In genomic region chr14:122413542-122413928, GRCm38 (mm10) we compare ENCODE assay signal across 20 mouse cellular contexts. TPM values are rescaled to one million over a fixed set of nuclear protein-coding genes. Genes with fewer than 3 reads are reported as not detected.
"Had no signal": no experiment of that assay in that cellular context is flagged by ENCODE, and none has a peak within 500 bp of the region (broad histone marks: within the 10 kb centered on the region; RNA-seq: fewer than 3 reads in every experiment).

No protein-coding gene starts in this region.

- H3K4me2 ChIP-seq: liver, embryonic 11.5 days; liver, embryonic 15.5 days; midbrain, embryonic 15.5 days; stomach, embryonic 15.5 days had no signal

- H3K9me3 ChIP-seq: liver, embryonic 15.5 days; midbrain, embryonic 15.5 days; stomach, embryonic 15.5 days had no signal

- DNase-seq: kidney, adult 8-10 months; kidney, postnatal 36 days; layer of hippocampus, adult 9-11 months; layer of hippocampus, postnatal 36 days; lung, adult 2 months; lung, postnatal 36 days; right cerebral cortex, postnatal 14 days; thymus, adult 2 months; thymus, postnatal 25 days had no signal

- H3K27ac ChIP-seq: kidney, postnatal 0 days; liver, embryonic 15.5 days; midbrain, embryonic 15.5 days; stomach, embryonic 15.5 days had no signal

- H3K4me1 ChIP-seq: liver, embryonic 15.5 days; stomach, embryonic 15.5 days had no signal

- ATAC-seq: lung, postnatal 0 days; midbrain, embryonic 15.5 days had no signal

- H3K36me3 ChIP-seq: liver, embryonic 15.5 days; midbrain, embryonic 15.5 days; stomach, embryonic 15.5 days had no signal

- H3K9ac ChIP-seq: liver, embryonic 15.5 days; midbrain, embryonic 15.5 days; stomach, embryonic 15.5 days had no signal

- H3K4me3 ChIP-seq: liver, embryonic 15.5 days; midbrain, embryonic 15.5 days; stomach, embryonic 15.5 days had no signal

RNA-seq across cellular contexts. Expression of gene Gm5089, which starts 37.4 kb away (rescaled TPM):
- total RNA-seq: megakaryocyte progenitor cell, adult 5-6 weeks had no signal
- polyA plus RNA-seq: kidney, postnatal 0 days; limb, embryonic 14.5 days; liver, embryonic 11.5 days; liver, embryonic 15.5 days; lung, adult 2 months; lung, postnatal 0 days; spleen, adult 2 months; stomach, embryonic 15.5 days; testis, adult 2 months; thymus, adult 2 months; urinary bladder, adult 2 months had no signal

RNA-seq across cellular contexts. Expression of gene Zic5, which starts 51.9 kb away (rescaled TPM):
- total RNA-seq: megakaryocyte progenitor cell, adult 5-6 weeks had no signal
- polyA plus RNA-seq: liver, embryonic 15.5 days; lung, adult 2 months; lung, postnatal 0 days; spleen, adult 2 months; stomach, embryonic 15.5 days; thymus, adult 2 months; urinary bladder, adult 2 months had no signal
